Mouse (Mus musculus) ES-E14 (cell line): Measurements from ENCODE around the gene Glt28d2. TPM values are rescaled to one million over a fixed set of nuclear protein-coding genes. Genes with fewer than 3 reads are reported as not detected.

Experiments
- DNase-seq: peaks from one replicate; pipeline ENCODE4 v3.0.0-alpha.2; 2013; ENCODE audit warnings: low read depth, low spot score
- H3K27ac ChIP-seq: 2 replicates; pipeline ENCODE4 v1.5.1; 2012; ENCODE audit warnings: low read depth, mild to moderate bottlenecking, low read length, moderate library complexity, mixed read lengths; ENCODE audit not compliant: poor library complexity, insufficient read depth, severe bottlenecking
- H3K36me3 ChIP-seq: 2 replicates; pipeline ENCODE4 v1.6.1; 2012; ENCODE audit warnings: mild to moderate bottlenecking, low read length, moderate library complexity, mixed read lengths; ENCODE audit not compliant: control insufficient read depth, poor library complexity, insufficient read depth, severe bottlenecking
- H3K4me1 ChIP-seq, 2 experiments: fragments of 150-350 bp in 1 of 2; sonication (generic) in 1 of 2; 2 replicates each; pipeline ENCODE4 v1.6.1; 2012; ENCODE audit warnings: low read length in 2 of 2, mild to moderate bottlenecking in 1 of 2, mixed read lengths in 1 of 2; ENCODE audit not compliant: control insufficient read depth in 2 of 2, insufficient read depth in 2 of 2, poor library complexity in 1 of 2
- H3K4me3 ChIP-seq, 2 experiments: fragments of 150-350 bp in 1 of 2; sonication (generic) in 1 of 2; 2 replicates each; pipeline ENCODE4 v1.5.1; 2012; ENCODE audit warnings: low read length in 2 of 2, low read depth in 1 of 2, mild to moderate bottlenecking in 1 of 2, mixed read lengths in 1 of 2; ENCODE audit not compliant: insufficient read depth in 1 of 2, poor library complexity in 1 of 2, severe bottlenecking in 1 of 2
- H3K9ac ChIP-seq: 2 replicates; pipeline ENCODE4 v1.6.1; 2012; ENCODE audit warnings: low read depth, mild to moderate bottlenecking, low read length, mixed read lengths; ENCODE audit not compliant: poor library complexity, insufficient read depth, severe bottlenecking
- H3K9me3 ChIP-seq: fragments of 150-350 bp; sonication (generic); 2 replicates; pipeline ENCODE4 v1.6.1; 2012; ENCODE audit warnings: low read depth, mild to moderate bottlenecking, low read length; ENCODE audit not compliant: control insufficient read depth, insufficient read depth
- CHD2 ChIP-seq: IDR thresholded peaks from 2 replicates; pipeline ENCODE4 v1.6.1; 2014; ENCODE audit warnings: mild to moderate bottlenecking, low read depth, low read length, inconsistent platforms
- HCFC1 ChIP-seq: IDR thresholded peaks from 2 replicates; pipeline ENCODE4 v1.6.1; 2012; ENCODE audit warnings: low read length, inconsistent platforms, borderline replicate concordance; ENCODE audit not compliant: insufficient read depth
- MAFK ChIP-seq: IDR thresholded peaks from 2 replicates; pipeline ENCODE4 v1.6.1; 2014; ENCODE audit warnings: mild to moderate bottlenecking, low read depth, low read length, inconsistent platforms; ENCODE audit not compliant: insufficient read depth
- ZC3H11A ChIP-seq: IDR thresholded peaks from 2 replicates; pipeline ENCODE4 v1.6.1; 2012; ENCODE audit warnings: low read depth, mild to moderate bottlenecking, inconsistent platforms, low read length, borderline replicate concordance
- ZNF384 ChIP-seq: IDR thresholded peaks from 2 replicates; pipeline ENCODE4 v1.6.1; 2012; ENCODE audit warnings: low read depth, low read length, inconsistent platforms
- in situ Hi-C, 2 experiments: fragments of 600-800 bp; cut with MboI; formaldehyde crosslinking; loops; one replicate each; pipeline ENCODE4 v1.15.1; 2025; ENCODE audit warnings: low sequenced_read_pairs in 2 of 2, inconsistent platforms in 1 of 2; ENCODE audit not compliant: unreplicated experiment in 2 of 2
- total RNA-seq: library from RNA; depleted of rRNA; stranded (reverse); fragments of 300-350 nt; gene quantifications from 2 replicates; pipeline ENCODE4 v1.2.3, GENCODE M21; 2012

Gene Glt28d2
- total RNA-seq, 1 experiment, result 0.18 TPM

DNA sequence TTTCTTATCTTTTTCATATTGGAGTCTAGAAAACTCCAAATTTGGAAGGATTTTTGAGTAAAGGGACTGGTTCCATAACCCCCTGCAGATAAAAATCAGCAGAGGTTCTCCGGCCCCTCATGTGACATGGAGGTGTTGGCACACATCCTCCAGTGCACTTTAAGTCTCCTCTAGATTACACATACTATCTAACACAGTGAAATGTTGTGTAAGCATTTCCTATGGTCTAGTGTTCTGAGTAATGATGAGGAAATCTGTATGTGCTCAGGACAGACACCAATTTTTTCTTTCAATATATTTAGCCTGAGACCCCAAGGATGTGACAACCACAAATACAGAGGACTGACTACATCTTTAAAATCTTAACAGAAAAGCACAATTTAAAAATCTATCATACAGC lies 37.2 kb downstream of the Glt28d2 start:
- no peak for DNase-seq
- no peaks in the 10 kb centered on the region for H3K4me1 ChIP-seq
- no peak overlapping the region for H3K27ac ChIP-seq
- TF ChIP-seq MAFK (no peak), ZC3H11A (no peak), HCFC1 (no peak), ZNF384 (no peak), CHD2 (no peak)
- no peaks in the 10 kb centered on the region for H3K36me3 ChIP-seq
- in situ Hi-C loops, result no loop called here
- no peak overlapping the region for H3K9ac ChIP-seq
- H3K9me3 ChIP-seq, result no peaks in the 10 kb centered on the region
- H3K4me3 ChIP-seq, result no peak overlapping the region

DNA sequence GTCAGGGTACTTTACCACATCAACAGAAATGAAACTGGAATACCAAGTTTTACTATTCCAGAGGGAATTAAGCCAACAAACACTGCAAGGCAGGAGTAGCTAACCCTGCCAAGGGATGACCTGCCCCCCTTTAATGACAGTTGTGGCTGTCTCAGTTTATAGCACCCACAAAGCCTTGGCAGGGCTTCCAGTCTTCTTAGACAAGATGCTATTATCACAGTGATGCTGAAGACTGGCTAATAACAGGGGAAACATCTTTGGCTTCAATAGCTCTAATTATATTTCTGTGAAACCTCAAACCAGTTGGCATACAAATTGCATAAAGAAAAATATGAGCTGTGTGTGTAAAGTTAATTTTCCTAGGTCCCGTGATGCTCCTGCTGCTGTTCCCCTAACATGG lies 41.0 kb downstream of the Glt28d2 start:
- in situ Hi-C loops, result no loop called here
- H3K36me3 ChIP-seq, result no peaks in the 10 kb centered on the region
- H3K27ac ChIP-seq, result no peak overlapping the region
- no peak for DNase-seq
- TF ChIP-seq ZNF384 (no peak), CHD2 (no peak), MAFK (no peak), HCFC1 (no peak), ZC3H11A (no peak)
- no peak overlapping the region for H3K9ac ChIP-seq
- no peak overlapping the region for H3K4me3 ChIP-seq
- H3K9me3 ChIP-seq, result no peaks in the 10 kb centered on the region
- H3K4me1 ChIP-seq, result peaks cover 4 to 5% of the 10 kb centered on the region in 2 experiments; a peak in 3 of 4 replicates

DNA sequence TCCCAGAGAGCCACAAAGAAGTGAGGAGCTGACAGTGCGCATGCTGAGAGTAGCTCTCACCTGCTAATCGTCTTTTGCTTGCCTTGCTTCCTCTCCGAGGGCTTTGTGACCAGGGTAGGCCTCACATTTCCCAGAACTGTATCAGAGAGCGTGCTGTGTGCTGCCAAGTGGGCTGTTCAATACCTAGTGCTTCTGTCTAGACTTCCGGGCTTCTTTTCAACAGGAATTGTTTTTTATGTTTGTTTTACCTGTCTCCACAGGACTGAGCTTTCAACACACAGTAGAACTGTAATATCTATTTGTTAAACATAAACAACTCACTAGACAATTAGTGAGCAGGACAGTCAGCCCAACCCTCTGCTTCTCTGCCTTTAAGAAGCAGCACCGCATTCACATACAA lies 42.0 kb downstream of the Glt28d2 start:
- Histone ChIP-seq H3K4me1 (peaks cover 4 to 5% of the 10 kb centered on the region in 2 experiments; a peak in 3 of 4 replicates), H3K36me3 (no peaks in the 10 kb centered on the region), H3K4me3 (no peak overlapping the region), H3K27ac (no peak overlapping the region), H3K9ac (no peak overlapping the region), H3K9me3 (no peaks in the 10 kb centered on the region)
- TF ChIP-seq HCFC1 (no peak), CHD2 (no peak), ZC3H11A (no peak), MAFK (no peak), ZNF384 (no peak)
- no peak for DNase-seq
- in situ Hi-C loops, result no loop called here

DNA sequence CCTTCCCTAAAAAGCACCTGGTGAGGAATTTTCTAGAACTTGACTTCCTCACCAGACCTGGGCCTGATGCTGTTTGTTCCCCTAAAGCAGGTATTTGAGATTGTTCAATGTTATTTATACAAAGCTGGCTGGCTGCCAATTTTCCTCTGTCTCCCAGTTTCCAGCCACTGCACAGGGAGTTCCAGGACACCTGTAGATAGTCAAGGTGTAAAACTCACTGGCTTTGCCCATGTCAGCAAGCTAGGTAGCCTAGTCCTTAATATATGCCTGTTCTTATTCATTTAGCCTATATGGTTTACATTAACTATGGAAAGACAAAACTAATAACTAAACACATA lies 44.5 kb downstream of the Glt28d2 start:
- Histone ChIP-seq H3K36me3 (no peaks in the 10 kb centered on the region), H3K4me1 (peaks cover 4 to 5% of the 10 kb centered on the region in 2 experiments; a peak in 3 of 4 replicates), H3K27ac (no peak overlapping the region), H3K4me3 (no peak overlapping the region), H3K9me3 (no peaks in the 10 kb centered on the region), H3K9ac (no peak overlapping the region)
- no peak for TF ChIP-seq CHD2
- no peak for TF ChIP-seq ZC3H11A
- no peak for TF ChIP-seq MAFK
- no peak for TF ChIP-seq HCFC1
- no peak for TF ChIP-seq ZNF384
- in situ Hi-C loops, result no loop called here
- no peak for DNase-seq

DNA sequence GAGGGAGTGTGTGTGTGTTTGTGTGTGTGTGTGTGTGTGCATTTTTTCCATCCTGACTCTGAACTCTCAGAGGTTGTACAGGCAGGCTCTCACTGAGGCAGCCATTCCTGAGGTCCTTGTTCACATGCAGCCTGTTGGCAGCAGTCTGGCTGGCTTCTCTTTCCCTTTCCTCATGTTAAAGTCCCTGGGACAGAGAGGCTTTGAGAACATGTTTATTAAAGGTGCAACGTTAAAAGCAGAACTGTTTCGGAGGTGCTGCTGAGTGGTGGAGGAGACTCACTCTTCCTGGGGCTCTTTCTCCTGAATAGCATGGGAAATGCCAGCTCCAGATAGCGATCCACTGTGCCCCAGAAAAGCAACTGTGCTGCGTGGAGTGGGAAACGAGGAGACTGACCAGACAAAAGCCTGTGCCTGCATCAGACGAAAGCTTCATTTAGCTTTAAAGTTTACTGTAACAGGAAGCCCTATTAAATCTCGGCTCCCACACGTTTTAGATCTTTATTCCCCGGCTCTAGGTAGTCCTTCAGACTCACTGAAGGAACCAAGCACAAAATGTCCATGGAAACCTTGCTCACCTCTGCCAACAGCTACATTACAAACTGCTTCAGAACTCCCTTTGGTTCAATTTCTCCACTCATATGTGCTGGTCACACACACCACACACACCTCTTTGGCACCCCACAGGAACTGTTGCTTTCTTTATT lies 45.0 kb downstream of the Glt28d2 start:
- Histone ChIP-seq H3K27ac (no peak overlapping the region), H3K4me3 (no peak overlapping the region), H3K4me1 (peaks cover 4 to 5% of the 10 kb centered on the region in 2 experiments; a peak in 3 of 4 replicates), H3K9ac (no peak overlapping the region), H3K36me3 (no peaks in the 10 kb centered on the region), H3K9me3 (no peaks in the 10 kb centered on the region)
- in situ Hi-C loops, result no loop called here
- no peak for DNase-seq
- no peak for TF ChIP-seq ZNF384
- TF ChIP-seq HCFC1, result no peak
- TF ChIP-seq MAFK, result no peak
- no peak for TF ChIP-seq CHD2
- no peak for TF ChIP-seq ZC3H11A
